Comparison of ENCODE assay signal across 12 mouse cellular contexts in the genomic region with DNA sequence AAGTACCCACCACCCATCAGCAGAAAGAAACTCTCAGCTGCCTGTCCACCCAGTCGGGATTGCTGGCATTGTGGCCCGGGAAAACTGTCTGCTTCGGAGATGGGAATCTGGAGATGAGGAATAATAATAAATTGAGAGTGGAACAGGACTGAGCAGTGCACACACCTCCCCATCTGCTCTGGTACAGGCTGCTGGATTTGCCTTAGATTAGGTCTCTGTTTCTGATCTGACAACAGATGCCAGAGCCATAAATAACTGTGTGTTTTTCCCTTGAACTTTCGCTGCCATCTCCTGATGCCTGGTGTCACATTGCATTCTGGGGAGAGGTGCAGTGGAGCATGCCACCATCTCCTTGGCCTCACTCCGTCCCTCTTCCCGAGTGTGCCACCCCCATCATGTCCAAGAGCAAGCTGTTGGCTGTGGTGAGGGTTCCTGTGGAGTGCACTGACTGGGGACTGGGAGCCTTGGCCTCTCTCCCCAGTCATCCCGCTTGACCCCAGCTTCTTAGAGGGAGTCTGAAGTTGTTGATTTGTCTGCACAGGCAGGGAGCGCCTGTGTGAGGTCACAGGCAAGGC. TPM values are rescaled to one million over a fixed set of nuclear protein-coding genes. Genes with fewer than 3 reads are reported as not detected.
DNase-seq lines count a peak whose midpoint lies in the region; ATAC-seq and TF ChIP-seq lines count a peak whose summit lies in the region.
"Had no signal": no experiment of that assay in that cellular context is flagged by ENCODE, and none has a peak within 500 bp of the region (broad histone marks: within the 10 kb centered on the region; RNA-seq: fewer than 3 reads in every experiment).

No protein-coding gene starts in this region.

- no peak overlapping the region for H3K4me2 ChIP-seq in midbrain, postnatal 0 days (ENCODE audit: low read depth, low read length, poor library complexity, severe bottlenecking)
- H3K4me2 ChIP-seq in midbrain, embryonic 11.5 days: no peak overlapping the region
- H3K4me2 ChIP-seq in forebrain, embryonic 16.5 days (ENCODE audit: low read length): no peak overlapping the region
- H3K4me2 ChIP-seq: neural tube, embryonic 13.5 days had no signal

- H3K4me3 ChIP-seq in midbrain, postnatal 0 days (ENCODE audit: low read depth, low read length): no peak overlapping the region
- H3K4me3 ChIP-seq in midbrain, embryonic 11.5 days (ENCODE audit: low read depth, low read length): no peak overlapping the region
- no peak overlapping the region for H3K4me3 ChIP-seq in forebrain, embryonic 16.5 days (replicated peaks; ENCODE audit: low read length)
- H3K4me3 ChIP-seq: neural tube, embryonic 13.5 days had no signal

- H3K4me1 ChIP-seq in midbrain, postnatal 0 days (ENCODE audit: insufficient read depth, low read length): peaks cover 4% of the 10 kb centered on the region; the same call in 1 of the 2 replicates
- no peaks in the 10 kb centered on the region for H3K4me1 ChIP-seq in midbrain, embryonic 11.5 days (ENCODE audit: control insufficient read depth, insufficient read depth, low read length)
- 0 out of 2 replicates have a peak, but pooled peaks cover 6% of the 10 kb centered on the region for H3K4me1 ChIP-seq in forebrain, embryonic 16.5 days (replicated peaks; ENCODE audit: control insufficient read depth, insufficient read depth, low read length)

- no peak overlapping the region for H3K27ac ChIP-seq in midbrain, postnatal 0 days (ENCODE audit: low read depth, low read length)
- H3K27ac ChIP-seq in midbrain, embryonic 11.5 days (ENCODE audit: low read depth, low read length): no peak overlapping the region
- no peak overlapping the region for H3K27ac ChIP-seq in forebrain, embryonic 16.5 days (ENCODE audit: low read length)
- H3K27ac ChIP-seq: neural tube, embryonic 13.5 days had no signal

- H3K9me3 ChIP-seq in midbrain, postnatal 0 days (ENCODE audit: low read length): no peaks in the 10 kb centered on the region
- H3K9me3 ChIP-seq in midbrain, embryonic 11.5 days (ENCODE audit: control insufficient read depth, low read length): no peaks in the 10 kb centered on the region
- H3K9me3 ChIP-seq in forebrain, embryonic 16.5 days (ENCODE audit: control insufficient read depth, low read length): no peaks in the 10 kb centered on the region
- H3K9me3 ChIP-seq: neural tube, embryonic 13.5 days had no signal

- ATAC-seq in midbrain, postnatal 0 days (ENCODE audit: low FRiP score): no peak
- no peak for ATAC-seq in midbrain, embryonic 11.5 days (ENCODE audit: low FRiP score)
- no peak for ATAC-seq in forebrain, embryonic 16.5 days
- ATAC-seq in erythroblast, adult 5-6 weeks (replicated peaks; ENCODE audit: low FRiP score, poor library complexity, severe bottlenecking): no peak

- H3K9ac ChIP-seq in midbrain, postnatal 0 days (replicated peaks; ENCODE audit: low read length, poor library complexity, severe bottlenecking): no peak overlapping the region
- H3K9ac ChIP-seq in midbrain, embryonic 11.5 days (ENCODE audit: low read length): no peak overlapping the region
- no peak overlapping the region for H3K9ac ChIP-seq in forebrain, embryonic 16.5 days (replicated peaks; ENCODE audit: low read depth, low read length)
- H3K9ac ChIP-seq: neural tube, embryonic 13.5 days had no signal

- peak; percentile 11 for DNase-seq in embryo, embryonic 9.5 days (ENCODE audit: extremely low spot score)
- no peak for DNase-seq in embryo, embryonic 10 days (ENCODE audit: low spot score)
- peak; percentile 62 for DNase-seq in midbrain, postnatal 0 days (ENCODE audit: low spot score)
- no peak for DNase-seq in midbrain, embryonic 11.5 days (ENCODE audit: low spot score, missing footprints)
- peak; percentile 43 for DNase-seq in layer of hippocampus, adult 11-12 months (ENCODE audit: low spot score)
- no peak for DNase-seq in heart, postnatal 10 days
- DNase-seq: kidney, postnatal 25 days; liver; thymus, postnatal 4 days had no signal

- whole genome bisulfite sequencing in midbrain, postnatal 0 days: 62% methylated on average over 8 of the region's 8 CpGs
- WGBS in midbrain, embryonic 11.5 days: 67% methylated on average over 8 of the region's 8 CpGs
- 52% methylated on average over 8 of the region's 8 CpGs for WGBS in forebrain, embryonic 16.5 days

- intact Hi-C loops in heart, postnatal 10 days (cut with DNase I): no loop called here

- no peaks in the 10 kb centered on the region for H3K27me3 ChIP-seq in midbrain, postnatal 0 days (ENCODE audit: insufficient read depth, low read length)
- H3K27me3 ChIP-seq in midbrain, embryonic 11.5 days (ENCODE audit: control insufficient read depth, insufficient read depth, low read length): no peaks in the 10 kb centered on the region
- no peaks in the 10 kb centered on the region for H3K27me3 ChIP-seq in forebrain, embryonic 16.5 days (replicated peaks; ENCODE audit: control insufficient read depth, insufficient read depth, low read length)
- H3K27me3 ChIP-seq: neural tube, embryonic 13.5 days had no signal

- TF ChIP-seq CTCF in midbrain, postnatal 0 days (IDR thresholded peaks at IDR 0.05): no peak

- H3K36me3 ChIP-seq in midbrain, postnatal 0 days (ENCODE audit: insufficient read depth, low read length): no peaks in the 10 kb centered on the region
- H3K36me3 ChIP-seq in midbrain, embryonic 11.5 days (ENCODE audit: control insufficient read depth, insufficient read depth, low read length): no peaks in the 10 kb centered on the region
- no peaks in the 10 kb centered on the region for H3K36me3 ChIP-seq in forebrain, embryonic 16.5 days (ENCODE audit: control insufficient read depth, insufficient read depth)
- H3K36me3 ChIP-seq: neural tube, embryonic 13.5 days had no signal

RNA-seq across cellular contexts. Expression of a gene that starts 50.4 kb away (rescaled TPM):
- total RNA-seq in midbrain, postnatal 0 days (2014; rRNA removed): 13.5 TPM in 2 replicates
- polyA plus RNA-seq in midbrain, postnatal 0 days (2015; fragmentation: Nextera tagmentation; extraction: Ambion mirVana): 7.7 and 8.9 TPM in 2 replicates
- polyA plus RNA-seq in midbrain, embryonic 11.5 days (2014; fragmentation: Nextera tagmentation; extraction: Ambion mirVana): 7.6 and 9.3 TPM in 2 replicates
- 7.4 and 7.8 TPM in 2 replicates for polyA plus RNA-seq in forebrain, embryonic 16.5 days (2015; fragmentation: Nextera tagmentation; extraction: Ambion mirVana)
- total RNA-seq in heart, postnatal 10 days (2021): 10 to 100 TPM; 16.4 to 17.8 TPM
- total RNA-seq in erythroblast, adult 5-6 weeks (2015; ENCODE audit: low replicate concordance): 34.1 and 36.3 TPM in 2 replicates
- 35.2 and 35.4 TPM in 2 replicates for total RNA-seq in erythroblast, adult 5-6 weeks (2017; ENCODE audit: low replicate concordance)

Comparison
In these comparisons a context has a peak if more than half of its experiments do, and no peak if none do; other contexts are left out.
1. DNase-seq: peak in embryo, embryonic 9.5 days (single experiment), midbrain, postnatal 0 days (single experiment) and layer of hippocampus, adult 11-12 months (single experiment); none in embryo, embryonic 10 days (single experiment), midbrain, embryonic 11.5 days (single experiment) and heart, postnatal 10 days (0 of 2).